Mouse (Mus musculus): Measurements from ENCODE around the gene Cib1.

DNA sequence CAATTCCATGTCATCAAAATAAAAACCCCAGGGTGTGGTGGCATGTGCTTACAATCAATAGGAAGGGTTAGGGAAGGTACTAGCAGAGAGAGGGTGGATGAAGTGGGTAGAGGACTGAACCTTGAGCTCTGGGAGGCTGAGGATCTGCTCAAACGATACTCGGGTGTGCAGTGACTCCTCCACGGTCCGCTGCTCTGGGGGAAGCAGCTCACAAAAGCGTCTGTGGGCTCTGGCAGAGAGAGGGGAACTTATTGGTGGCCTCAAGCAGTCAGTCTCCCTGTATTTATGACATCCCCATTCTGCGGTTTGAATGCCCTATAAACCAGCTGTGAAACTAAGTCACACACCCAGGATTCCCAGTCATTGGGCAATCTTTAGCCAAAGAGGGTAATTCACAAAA, 2.4 kb downstream of the Cib1 start:
- TF ChIP-seq ZC3H11A (IDR thresholded peaks at IDR 0.05; ENCODE audit: low read depth, low read length) (no peak), EP300 (IDR thresholded peaks at IDR 0.05; ENCODE audit: low read depth in 1 of 2, low read length in 2 of 2) (no peak)
